Mouse (Mus musculus): ENCODE measurements around the gene Slc15a5.
"Not testable (repeated sequence)": the region's sequence is repeated elsewhere in the genome, so short reads cannot be mapped to it uniquely, and the experiment has no call there.

Gene Slc15a5

DNA sequence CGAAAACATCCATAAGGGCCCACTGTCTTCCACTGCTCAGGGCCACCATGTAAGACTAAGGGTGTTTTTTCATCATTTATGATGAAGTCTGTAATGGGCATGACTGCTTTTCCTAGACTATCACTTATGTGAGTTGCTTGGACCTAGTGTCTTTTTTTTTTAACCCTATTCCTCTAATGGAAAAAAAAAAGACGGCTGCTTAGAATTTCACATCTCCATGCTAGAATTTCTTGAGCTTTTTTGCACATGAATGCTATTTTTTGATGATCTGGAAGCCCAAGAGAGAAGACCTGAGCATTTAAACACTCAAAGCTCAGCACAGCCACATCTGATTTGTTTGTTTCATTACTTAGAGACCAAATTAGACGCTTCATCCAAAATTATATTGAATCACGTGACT, at the start of gene Slc15a5:
Gene Slc15a5, minus strand, starts transcription at position 101 of the 400 bp plus-strand sequence.
- no peak for DNase-seq (ENCODE audit: low read depth in 2 of 2, low spot score in 2 of 2)

- no peak for DNase-seq (ENCODE audit: low read depth in 2 of 2, low spot score in 2 of 2)
These were observed 48.9 kb upstream of the Slc15a5 start for GRCm38 (mm10) chr6:138128392-138129335.

DNA sequence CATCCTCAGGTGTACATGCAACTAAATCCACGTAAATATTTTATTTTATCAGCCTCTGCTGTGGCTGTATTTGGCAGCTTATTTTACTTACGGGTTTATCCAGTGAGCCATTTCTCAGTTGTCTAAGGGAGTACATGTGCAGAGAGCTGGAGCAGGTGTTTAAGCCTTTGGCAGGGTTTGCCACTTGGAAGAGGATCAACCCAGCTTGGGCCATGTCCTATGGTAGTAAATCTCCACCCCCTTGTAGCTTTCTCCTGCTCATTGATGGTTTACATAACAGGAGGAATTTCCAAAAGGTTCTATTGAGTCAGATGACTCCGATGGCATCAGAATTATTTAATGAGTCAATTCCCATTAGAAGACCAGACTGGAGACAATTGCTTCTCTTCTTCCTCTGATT, 37.8 kb upstream of the Slc15a5 start:
- DNase-seq (ENCODE audit: low read depth in 2 of 2, low spot score in 2 of 2) = no peak

- no peak for DNase-seq (ENCODE audit: low read depth in 2 of 2, low spot score in 2 of 2)
These were observed 24.8 kb upstream of the Slc15a5 start for GRCm38 (mm10) chr6:138104559-138104958.

DNA sequence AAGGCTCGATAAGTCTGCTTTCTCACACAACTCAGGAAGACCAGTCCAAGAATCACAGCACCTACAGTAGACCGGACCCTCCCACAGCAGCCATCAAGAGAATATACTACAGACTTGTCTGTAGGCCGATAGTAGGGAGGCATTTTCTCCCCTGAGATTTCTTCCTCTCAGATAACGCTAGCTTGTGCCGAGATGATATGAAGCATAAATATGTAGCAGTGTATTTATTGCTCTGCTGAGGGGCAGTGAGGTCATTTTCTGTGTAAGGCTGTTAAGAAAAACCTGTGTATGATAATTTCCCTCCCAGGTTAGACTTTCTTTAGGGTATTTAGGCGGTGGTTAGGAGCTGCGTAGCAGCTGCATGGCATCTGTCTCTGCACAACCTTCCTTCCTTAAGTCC, 23.2 kb upstream of the Slc15a5 start:
- DNase-seq (ENCODE audit: low read depth in 2 of 2, low spot score in 2 of 2) = no peak

DNA sequence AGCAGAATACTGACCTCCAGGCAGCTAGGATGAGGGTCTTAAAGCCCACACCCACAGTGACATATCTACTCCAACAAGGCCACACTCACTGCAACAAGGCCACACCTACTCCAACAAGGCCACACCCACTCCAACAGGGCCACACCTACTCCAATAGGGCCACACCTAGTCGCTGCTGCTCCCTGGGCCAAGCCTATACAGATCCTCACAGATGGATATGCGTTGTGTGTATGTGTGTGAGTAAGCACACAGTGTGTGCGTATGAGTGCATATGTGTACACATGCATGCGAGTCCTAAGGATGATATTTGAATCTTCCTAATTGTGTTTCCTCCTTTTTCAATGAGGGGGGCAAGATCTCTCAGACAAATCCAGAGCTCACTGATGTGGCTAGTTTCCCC, 22.1 kb upstream of the Slc15a5 start:
- no peak for DNase-seq (ENCODE audit: low read depth in 2 of 2, low spot score in 2 of 2)

DNA sequence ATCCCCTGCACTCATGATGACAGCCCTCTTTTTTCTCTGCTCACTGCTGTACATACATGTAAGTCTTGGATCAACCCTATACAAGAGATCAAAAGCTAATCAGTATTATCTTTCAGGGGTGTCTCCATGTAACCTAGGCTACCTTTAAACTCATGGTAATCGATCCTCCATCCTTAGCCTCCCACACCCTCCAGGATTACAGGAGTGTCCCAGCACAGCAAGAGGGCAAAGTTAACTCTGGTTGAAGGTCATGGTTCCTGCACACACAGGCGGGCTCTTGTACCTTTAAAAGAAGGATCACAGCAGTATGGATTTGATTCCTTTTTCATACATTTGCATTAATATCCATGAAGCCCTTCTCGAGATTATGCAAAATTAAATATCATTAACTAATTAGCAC, 19.9 kb upstream of the Slc15a5 start:
- no peak for DNase-seq (ENCODE audit: low read depth in 2 of 2, low spot score in 2 of 2)

DNA sequence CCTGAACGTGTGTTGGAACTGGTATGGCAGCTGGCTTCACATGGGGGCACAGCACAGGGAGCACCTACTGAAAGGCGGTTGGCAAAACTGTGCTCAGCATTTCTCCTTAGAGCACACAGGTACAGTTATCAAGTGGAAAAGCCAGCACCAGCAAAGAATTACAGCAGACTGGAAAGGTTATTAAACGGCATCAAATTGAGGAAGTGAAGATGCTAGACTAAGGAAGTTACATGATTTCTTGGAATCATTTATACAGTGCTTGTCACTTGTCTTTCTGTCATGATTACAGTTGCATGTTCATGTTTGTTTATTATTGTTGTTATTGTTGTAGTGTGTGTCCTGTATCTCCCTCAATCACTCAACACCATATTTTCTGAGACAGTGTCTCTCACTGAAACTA, 15.3 kb upstream of the Slc15a5 start:
- no peak for DNase-seq (ENCODE audit: low read depth in 2 of 2, low spot score in 2 of 2)

DNA sequence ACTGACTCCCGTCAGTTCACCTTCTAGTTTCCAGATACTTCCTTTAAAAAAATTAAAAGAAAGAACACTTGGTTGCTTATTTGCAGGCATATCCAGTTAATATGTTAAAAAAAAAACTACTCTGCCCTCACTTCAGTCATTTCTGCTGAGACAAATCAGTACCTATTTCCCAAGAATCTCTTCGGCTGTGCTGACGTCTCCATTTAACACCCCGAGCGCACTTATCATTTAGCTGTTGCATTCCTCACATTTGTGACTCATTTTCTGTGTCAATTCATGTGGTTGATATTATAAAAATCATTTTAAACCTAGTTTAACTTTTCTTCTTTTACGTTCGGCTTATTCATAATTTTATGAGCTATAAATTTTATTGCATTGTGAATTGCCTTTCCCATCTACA, 12.7 kb upstream of the Slc15a5 start:
- DNase-seq (ENCODE audit: low read depth in 2 of 2, low spot score in 2 of 2) = no peak

- no peak for DNase-seq (ENCODE audit: low read depth in 2 of 2, low spot score in 2 of 2)
These were observed 9.4 kb upstream of the Slc15a5 start for GRCm38 (mm10) chr6:138089084-138089483.

- not testable (repeated sequence) for DNase-seq (ENCODE audit: low read depth in 2 of 2, low spot score in 2 of 2)
These were observed 6.7 kb upstream of the Slc15a5 start for GRCm38 (mm10) chr6:138086421-138086820.

DNA sequence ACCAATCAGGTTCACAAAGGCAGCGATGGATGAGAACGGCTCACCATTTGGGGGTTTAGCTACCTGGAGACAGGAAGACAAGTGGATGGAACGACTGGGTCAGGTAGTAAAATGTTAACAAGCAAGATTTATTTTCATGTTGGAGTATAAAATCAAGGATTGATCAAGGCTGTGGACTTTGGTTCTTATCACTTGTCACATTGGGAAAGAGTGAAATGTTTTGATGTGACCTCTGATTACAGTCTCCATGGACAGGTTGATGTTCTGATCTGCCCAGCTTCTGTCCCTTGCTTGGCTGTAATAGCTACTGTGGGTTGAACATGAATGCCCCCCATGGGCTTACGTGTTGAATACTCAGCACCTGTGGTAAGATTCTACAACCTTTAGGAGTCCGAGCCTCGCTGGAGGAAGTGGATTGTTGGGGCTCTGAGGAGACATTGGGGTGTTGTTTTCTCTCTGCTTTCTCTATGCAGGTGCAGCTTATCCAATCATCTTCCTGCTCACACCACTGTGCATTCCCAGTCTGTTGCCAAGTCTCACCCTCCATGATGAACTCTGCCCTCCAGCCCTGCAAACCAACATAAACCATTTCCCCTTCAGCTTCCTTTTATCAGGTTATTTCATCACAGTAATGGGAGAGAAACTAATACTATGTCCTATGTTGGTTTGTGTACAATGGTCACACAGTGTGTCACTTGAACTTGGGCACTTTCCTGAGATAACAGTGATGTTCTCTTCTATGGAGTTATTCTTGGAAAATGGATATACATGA, 1.2 kb upstream of the Slc15a5 start:
- DNase-seq (ENCODE audit: low read depth in 2 of 2, low spot score in 2 of 2) = no peak

GRCm38 (mm10) chr6:138077681-138078439, 1.9 kb downstream of the Slc15a5 start:
- no peak for DNase-seq (ENCODE audit: low read depth in 2 of 2, low spot score in 2 of 2)

DNA sequence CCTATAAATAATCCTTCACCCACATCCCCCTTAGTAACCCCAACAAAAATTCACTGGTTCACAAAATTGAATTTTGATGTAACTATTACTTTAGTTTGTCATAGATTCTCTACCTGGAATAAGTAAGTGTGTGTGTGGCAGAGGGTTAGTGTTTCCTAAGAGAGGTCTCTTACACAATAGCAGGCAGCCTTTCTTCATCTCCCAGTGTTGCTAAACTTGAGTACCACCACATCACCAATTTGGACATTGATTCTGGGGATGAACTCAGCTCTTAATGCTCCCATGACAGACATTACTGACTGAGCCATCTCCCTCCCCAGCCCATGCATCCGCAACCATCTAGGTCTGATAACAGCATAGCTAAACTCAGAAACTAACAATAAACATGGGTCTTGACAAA, 4.0 kb downstream of the Slc15a5 start:
- DNase-seq (ENCODE audit: low read depth in 2 of 2, low spot score in 2 of 2) = no peak

DNA sequence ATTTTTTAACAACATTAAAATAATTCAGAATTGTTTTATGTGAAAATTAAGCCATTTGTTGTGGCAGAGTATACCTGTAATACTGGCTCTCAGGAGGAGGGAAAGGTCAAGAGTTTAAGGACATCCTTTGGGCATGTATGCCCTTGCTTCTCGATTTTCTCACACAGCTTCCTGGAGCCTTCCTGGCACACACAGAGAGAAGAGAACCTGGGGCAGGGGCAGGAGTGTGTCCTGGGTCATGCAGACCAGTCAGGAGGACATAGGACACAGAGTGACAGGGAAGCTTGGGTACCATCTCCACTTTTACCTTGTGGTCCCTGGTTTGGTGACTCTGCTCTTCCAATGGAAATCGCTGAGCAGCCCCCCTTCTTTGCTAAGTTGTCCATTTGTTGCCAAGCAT, 6.2 kb downstream of the Slc15a5 start:
- DNase-seq (ENCODE audit: low read depth in 2 of 2, low spot score in 2 of 2) = no peak

- DNase-seq (ENCODE audit: low read depth in 2 of 2, low spot score in 2 of 2) = no peak
These were observed 6.8 kb downstream of the Slc15a5 start for GRCm38 (mm10) chr6:138072963-138073339.

DNA sequence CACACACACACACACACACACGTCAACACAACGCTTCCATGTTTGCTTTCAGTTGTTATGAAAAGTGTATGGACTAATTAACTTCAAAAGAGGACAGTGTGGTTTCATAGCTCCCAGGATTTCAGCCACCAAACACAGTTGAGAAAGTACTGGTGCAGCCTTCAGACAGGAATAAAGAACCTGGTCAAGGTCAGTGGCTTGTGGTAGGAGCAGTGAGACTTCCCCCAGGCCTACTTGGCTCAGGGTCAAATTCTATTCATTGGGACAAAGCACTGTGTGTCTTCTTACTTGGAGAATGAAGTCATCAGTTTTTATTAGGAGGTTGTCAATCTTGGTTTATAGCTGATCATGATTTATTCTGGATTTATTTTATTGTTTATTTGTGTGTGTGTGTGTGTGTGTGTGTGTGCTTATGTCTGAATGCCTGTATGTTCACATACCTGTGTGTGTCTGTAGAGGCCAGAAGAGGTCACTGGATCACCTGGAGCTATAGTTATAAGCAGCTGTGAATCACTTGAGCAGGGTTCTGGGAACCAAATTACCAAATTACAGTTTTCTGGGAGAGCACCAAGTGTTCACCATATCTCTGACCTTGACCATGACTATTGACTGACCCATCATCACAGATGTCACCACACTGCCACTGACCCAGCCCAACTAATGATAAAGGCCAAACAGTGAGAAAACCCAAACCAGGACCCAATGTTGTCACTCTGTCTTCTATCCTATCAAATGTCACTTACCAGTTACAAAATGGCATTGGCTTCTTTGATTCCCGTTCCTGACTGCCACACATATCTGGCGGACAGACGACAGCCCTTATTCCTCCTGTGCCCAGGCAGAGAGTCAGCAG, 7.4 kb downstream of the Slc15a5 start:
- DNase-seq (ENCODE audit: low read depth in 2 of 2, low spot score in 2 of 2) = no peak

- no peak for DNase-seq (ENCODE audit: low read depth in 2 of 2, low spot score in 2 of 2)
These were observed 8.1 kb downstream of the Slc15a5 start for GRCm38 (mm10) chr6:138071505-138072107.

DNA sequence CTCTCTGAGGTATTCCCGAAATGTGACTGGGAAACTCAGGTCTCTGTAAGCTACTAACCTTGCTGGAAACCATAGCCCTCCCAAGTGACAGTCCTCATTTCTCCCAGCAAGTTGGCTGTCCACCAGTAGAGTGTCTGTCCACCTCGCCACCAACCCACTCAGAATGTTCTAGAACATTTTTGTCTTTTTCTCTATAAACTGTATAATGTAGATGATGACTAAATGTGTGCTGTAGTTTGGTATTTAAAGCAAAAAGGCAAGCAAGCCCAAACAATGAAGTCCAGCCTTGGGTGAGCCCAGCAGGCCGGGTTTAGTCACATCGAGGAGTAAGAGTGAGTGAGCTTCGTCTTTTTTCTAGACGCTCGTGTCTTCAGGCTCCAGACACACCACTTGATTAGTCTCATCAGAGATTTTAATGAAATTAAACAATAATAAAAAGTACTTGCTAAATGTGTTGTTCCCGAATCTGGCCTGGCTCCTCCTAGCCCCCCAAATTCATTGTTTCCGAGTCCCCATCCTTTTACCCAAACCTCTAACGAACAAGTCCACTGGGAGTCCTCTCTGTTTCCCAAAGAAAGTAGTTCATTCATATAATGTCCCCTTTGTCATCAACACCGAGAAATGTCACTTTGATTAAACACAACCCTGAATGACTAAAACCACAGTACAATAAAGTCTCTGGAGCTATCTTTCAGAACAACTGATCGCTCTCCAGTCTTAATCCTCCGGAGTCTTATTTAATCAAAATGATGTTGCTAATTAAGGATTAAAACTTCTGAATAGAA, 8.8 kb downstream of the Slc15a5 start:
- DNase-seq (ENCODE audit: low read depth in 2 of 2, low spot score in 2 of 2) = no peak
